In genomic region chr14:16233515-16233914, GRCm38 (mm10) we compare ENCODE assay signal across 27 mouse cellular contexts. TPM values are rescaled to one million over a fixed set of nuclear protein-coding genes. Genes with fewer than 3 reads are reported as not detected.
A peak's percentile ranks its signal among the peaks of the same experiment; 100 is the strongest.
DNase-seq lines count a peak whose midpoint lies in the region; ATAC-seq lines count a peak whose summit lies in the region.
"Had no signal": no experiment of that assay in that cellular context is flagged by ENCODE, and none has a peak within 500 bp of the region (broad histone marks: within the 10 kb centered on the region; RNA-seq: fewer than 3 reads in every experiment).

No protein-coding gene starts in this region.

- 16% methylated on average over 1 of the region's 1 CpGs for WGBS in forebrain, embryonic 15.5 days
- 9% methylated on average over 1 of the region's 1 CpGs for WGBS in forebrain, embryonic 14.5 days
- WGBS in hindbrain, embryonic 15.5 days = 27% methylated on average over 1 of the region's 1 CpGs
- WGBS in hindbrain, embryonic 11.5 days = 35% methylated on average over 1 of the region's 1 CpGs
- 14% methylated on average over 1 of the region's 1 CpGs for WGBS in midbrain, embryonic 16.5 days
- WGBS in midbrain, embryonic 15.5 days = 35% methylated on average over 1 of the region's 1 CpGs

- H3K4me2 ChIP-seq in forebrain, embryonic 15.5 days (replicated peaks) = no peak overlapping the region
- H3K4me2 ChIP-seq in forebrain, embryonic 14.5 days (ENCODE audit: low read length) = no peak overlapping the region
- H3K4me2 ChIP-seq in hindbrain, embryonic 15.5 days = no peak overlapping the region
- no peak overlapping the region for H3K4me2 ChIP-seq in hindbrain, embryonic 11.5 days (replicated peaks; ENCODE audit: low read depth, low read length)
- H3K4me2 ChIP-seq in midbrain, embryonic 16.5 days (ENCODE audit: low read length) = no peak overlapping the region
- no peak overlapping the region for H3K4me2 ChIP-seq in midbrain, embryonic 15.5 days
- H3K4me2 ChIP-seq: embryonic facial prominence, embryonic 12.5 days; embryonic facial prominence, embryonic 15.5 days; heart, embryonic 12.5 days; heart, embryonic 15.5 days; hindbrain, embryonic 14.5 days had no signal

- peaks cover 6% of the 10 kb centered on the region for H3K4me1 ChIP-seq in forebrain, embryonic 15.5 days
- H3K4me1 ChIP-seq in forebrain, embryonic 14.5 days (ENCODE audit: control insufficient read depth, insufficient read depth, low read length) = no peaks in the 10 kb centered on the region
- H3K4me1 ChIP-seq in hindbrain, embryonic 15.5 days (replicated peaks) = peaks cover 3% of the 10 kb centered on the region; the same call in 1 of the 2 replicates
- H3K4me1 ChIP-seq in hindbrain, embryonic 11.5 days (replicated peaks; ENCODE audit: control insufficient read depth, insufficient read depth, low read length) = no peaks in the 10 kb centered on the region
- H3K4me1 ChIP-seq in midbrain, embryonic 16.5 days (ENCODE audit: control insufficient read depth, insufficient read depth, low read length) = no peaks in the 10 kb centered on the region
- no peaks in the 10 kb centered on the region for H3K4me1 ChIP-seq in midbrain, embryonic 15.5 days
- H3K4me1 ChIP-seq: embryonic facial prominence, embryonic 12.5 days; embryonic facial prominence, embryonic 15.5 days; heart, embryonic 12.5 days; heart, embryonic 15.5 days; hindbrain, embryonic 10.5 days had no signal

- H3K27me3 ChIP-seq in forebrain, embryonic 15.5 days = no peaks in the 10 kb centered on the region
- no peaks in the 10 kb centered on the region for H3K27me3 ChIP-seq in forebrain, embryonic 14.5 days (replicated peaks; ENCODE audit: control insufficient read depth, insufficient read depth, low read length)
- no peaks in the 10 kb centered on the region for H3K27me3 ChIP-seq in hindbrain, embryonic 15.5 days
- H3K27me3 ChIP-seq in hindbrain, embryonic 11.5 days (ENCODE audit: control insufficient read depth, insufficient read depth, low read length) = no peaks in the 10 kb centered on the region
- no peaks in the 10 kb centered on the region for H3K27me3 ChIP-seq in midbrain, embryonic 16.5 days (ENCODE audit: control insufficient read depth, insufficient read depth, low read depth, low read length)
- H3K27me3 ChIP-seq in midbrain, embryonic 15.5 days (replicated peaks) = no peaks in the 10 kb centered on the region
- H3K27me3 ChIP-seq: embryonic facial prominence, embryonic 12.5 days; embryonic facial prominence, embryonic 15.5 days; heart, embryonic 12.5 days; heart, embryonic 15.5 days had no signal

- no peak overlapping the region for H3K9ac ChIP-seq in forebrain, embryonic 15.5 days (replicated peaks)
- H3K9ac ChIP-seq in forebrain, embryonic 14.5 days (ENCODE audit: low read length) = no peak overlapping the region
- no peak overlapping the region for H3K9ac ChIP-seq in hindbrain, embryonic 15.5 days
- no peak overlapping the region for H3K9ac ChIP-seq in hindbrain, embryonic 11.5 days (ENCODE audit: low read depth, low read length)
- H3K9ac ChIP-seq in midbrain, embryonic 16.5 days (ENCODE audit: low read depth, low read length) = no peak overlapping the region
- no peak overlapping the region for H3K9ac ChIP-seq in midbrain, embryonic 15.5 days
- H3K9ac ChIP-seq: embryonic facial prominence, embryonic 12.5 days; embryonic facial prominence, embryonic 15.5 days; heart, embryonic 12.5 days; heart, embryonic 15.5 days; hindbrain, embryonic 14.5 days had no signal

- ATAC-seq in forebrain, embryonic 15.5 days (replicated peaks) = no peak
- ATAC-seq in forebrain, embryonic 14.5 days = no peak
- ATAC-seq in hindbrain, embryonic 15.5 days (ENCODE audit: low FRiP score, low read depth) = no peak; the same call in 1 of the 2 replicates
- no peak for ATAC-seq in hindbrain, embryonic 11.5 days (ENCODE audit: low FRiP score)
- peak; percentile 39; the same call in 1 of the 2 replicates for ATAC-seq in midbrain, embryonic 16.5 days
- ATAC-seq in midbrain, embryonic 15.5 days (replicated peaks) = no peak
- ATAC-seq in erythroid progenitor cell, adult 5-6 weeks (replicated peaks; ENCODE audit: low FRiP score, poor library complexity, severe bottlenecking) = no peak
- ATAC-seq: inflammation-experienced regulatory T-cells, adult 6 months; intestine, embryonic 16.5 days; Patski had no signal

- H3K27ac ChIP-seq in forebrain, embryonic 15.5 days (replicated peaks) = peak overlapping the region; percentile 40; the same call in 1 of the 2 replicates
- H3K27ac ChIP-seq in forebrain, embryonic 14.5 days (ENCODE audit: low read depth, low read length) = no peak overlapping the region
- peak overlapping the region; percentile 38; the same call in 1 of the 2 replicates for H3K27ac ChIP-seq in hindbrain, embryonic 15.5 days (replicated peaks)
- no peak overlapping the region for H3K27ac ChIP-seq in hindbrain, embryonic 11.5 days (ENCODE audit: low read depth, low read length)
- H3K27ac ChIP-seq in midbrain, embryonic 16.5 days (ENCODE audit: low read length) = no peak overlapping the region
- H3K27ac ChIP-seq in midbrain, embryonic 15.5 days = no peak overlapping the region
- H3K27ac ChIP-seq: embryonic facial prominence, embryonic 12.5 days; embryonic facial prominence, embryonic 15.5 days; heart, embryonic 15.5 days; hindbrain, embryonic 10.5 days; hindbrain, embryonic 14.5 days had no signal

- no peak overlapping the region for H3K4me3 ChIP-seq in forebrain, embryonic 15.5 days
- H3K4me3 ChIP-seq in forebrain, embryonic 14.5 days (ENCODE audit: low read depth, low read length) = no peak overlapping the region
- no peak overlapping the region for H3K4me3 ChIP-seq in hindbrain, embryonic 15.5 days
- no peak overlapping the region for H3K4me3 ChIP-seq in hindbrain, embryonic 11.5 days (ENCODE audit: low read depth, low read length)
- H3K4me3 ChIP-seq in midbrain, embryonic 16.5 days (ENCODE audit: low read depth, low read length) = no peak overlapping the region
- H3K4me3 ChIP-seq in midbrain, embryonic 15.5 days = no peak overlapping the region
- H3K4me3 ChIP-seq: embryonic facial prominence, embryonic 12.5 days; embryonic facial prominence, embryonic 15.5 days; heart, embryonic 12.5 days; heart, embryonic 15.5 days; hindbrain, embryonic 10.5 days had no signal

- no peak for DNase-seq in forebrain, embryonic 14.5 days (ENCODE audit: low spot score)
- DNase-seq in hindbrain, embryonic 11.5 days (ENCODE audit: low spot score) = no peak
- DNase-seq: adrenal gland, postnatal 10 days; adrenal gland, postnatal 36 days; cerebellum, adult 11 months; cerebellum, adult 2 months; cerebellum, adult 9-11 months; cerebellum, postnatal 25 days; gastrocnemius, postnatal 25 days; heart, adult 18-20 months; heart, postnatal 10 days; heart, postnatal 36 days had no signal

- H3K36me3 ChIP-seq in forebrain, embryonic 15.5 days = no peaks in the 10 kb centered on the region
- no peaks in the 10 kb centered on the region for H3K36me3 ChIP-seq in forebrain, embryonic 14.5 days (ENCODE audit: control insufficient read depth, insufficient read depth, low read length)
- no peaks in the 10 kb centered on the region for H3K36me3 ChIP-seq in hindbrain, embryonic 15.5 days
- H3K36me3 ChIP-seq in hindbrain, embryonic 11.5 days (ENCODE audit: control insufficient read depth, insufficient read depth, low read length) = no peaks in the 10 kb centered on the region
- no peaks in the 10 kb centered on the region for H3K36me3 ChIP-seq in midbrain, embryonic 16.5 days (ENCODE audit: control insufficient read depth, insufficient read depth, low read length)
- H3K36me3 ChIP-seq in midbrain, embryonic 15.5 days (replicated peaks) = no peaks in the 10 kb centered on the region
- H3K36me3 ChIP-seq: embryonic facial prominence, embryonic 12.5 days; embryonic facial prominence, embryonic 15.5 days; G1E; heart, embryonic 12.5 days; heart, embryonic 15.5 days; hindbrain, embryonic 10.5 days had no signal

- no peaks in the 10 kb centered on the region for H3K9me3 ChIP-seq in forebrain, embryonic 15.5 days
- 0 out of 2 replicates have a peak, but pooled peaks cover 4% of the 10 kb centered on the region for H3K9me3 ChIP-seq in forebrain, embryonic 14.5 days (replicated peaks; ENCODE audit: control insufficient read depth, low read length)
- no peaks in the 10 kb centered on the region for H3K9me3 ChIP-seq in hindbrain, embryonic 15.5 days
- no peaks in the 10 kb centered on the region for H3K9me3 ChIP-seq in hindbrain, embryonic 11.5 days (ENCODE audit: control insufficient read depth, low read length)
- H3K9me3 ChIP-seq in midbrain, embryonic 16.5 days (replicated peaks; ENCODE audit: control insufficient read depth, low read length, poor library complexity, severe bottlenecking) = no peaks in the 10 kb centered on the region
- no peaks in the 10 kb centered on the region for H3K9me3 ChIP-seq in midbrain, embryonic 15.5 days
- H3K9me3 ChIP-seq: embryonic facial prominence, embryonic 12.5 days; embryonic facial prominence, embryonic 15.5 days; heart, embryonic 15.5 days had no signal

RNA-seq across cellular contexts. Expression of gene Ngly1, which starts 15.6 kb away (rescaled TPM):
- polyA plus RNA-seq in forebrain, embryonic 15.5 days (2015; fragmentation: Nextera tagmentation; extraction: Ambion mirVana) = 26.0 and 26.4 TPM in 2 replicates
- polyA plus RNA-seq in forebrain, embryonic 14.5 days (2014; fragmentation: Nextera tagmentation; extraction: Ambion mirVana) = 30.9 and 34.9 TPM in 2 replicates
- polyA plus RNA-seq in hindbrain, embryonic 15.5 days (2015; fragmentation: Nextera tagmentation; extraction: Ambion mirVana) = 27.5 and 28.3 TPM in 2 replicates
- polyA plus RNA-seq in hindbrain, embryonic 11.5 days (2014; fragmentation: Nextera tagmentation; extraction: Ambion mirVana) = 23.0 and 24.3 TPM in 2 replicates
- 24.6 and 26.1 TPM in 2 replicates for polyA plus RNA-seq in midbrain, embryonic 16.5 days (2015; fragmentation: Nextera tagmentation; extraction: Ambion mirVana)
- polyA plus RNA-seq in midbrain, embryonic 15.5 days (2015; fragmentation: Nextera tagmentation; extraction: Ambion mirVana) = 25.4 and 26.0 TPM in 2 replicates
- total RNA-seq in erythroid progenitor cell, adult 5-6 weeks (2015; ENCODE audit: low replicate concordance) = 58.3 and 68.8 TPM in 2 replicates
- total RNA-seq in erythroid progenitor cell, adult 5-6 weeks (2017; ENCODE audit: low replicate concordance) = 30.8 and 40.6 TPM in 2 replicates

RNA-seq across cellular contexts. Expression of gene Oxsm, which starts 16.1 kb away (rescaled TPM):
- polyA plus RNA-seq in forebrain, embryonic 15.5 days (2015; fragmentation: Nextera tagmentation; extraction: Ambion mirVana) = 1.7 and 1.9 TPM in 2 replicates
- 0.96 and 1.1 TPM in 2 replicates for polyA plus RNA-seq in forebrain, embryonic 14.5 days (2014; fragmentation: Nextera tagmentation; extraction: Ambion mirVana)
- 2.3 and 2.4 TPM in 2 replicates for polyA plus RNA-seq in hindbrain, embryonic 15.5 days (2015; fragmentation: Nextera tagmentation; extraction: Ambion mirVana)
- polyA plus RNA-seq in hindbrain, embryonic 11.5 days (2014; fragmentation: Nextera tagmentation; extraction: Ambion mirVana) = 1.2 and 1.8 TPM in 2 replicates
- polyA plus RNA-seq in midbrain, embryonic 16.5 days (2015; fragmentation: Nextera tagmentation; extraction: Ambion mirVana) = 2.5 and 2.8 TPM in 2 replicates
- 1.9 and 2.1 TPM in 2 replicates for polyA plus RNA-seq in midbrain, embryonic 15.5 days (2015; fragmentation: Nextera tagmentation; extraction: Ambion mirVana)
- total RNA-seq in erythroid progenitor cell, adult 5-6 weeks (2015; ENCODE audit: low replicate concordance) = 1.1 and 1.3 TPM in 2 replicates
- 4.0 and 6.0 TPM in 2 replicates for total RNA-seq in erythroid progenitor cell, adult 5-6 weeks (2017; ENCODE audit: low replicate concordance)

Comparison
In these comparisons a context has a peak if more than half of its experiments do, and no peak if none do; other contexts are left out.
1. H3K27ac ChIP-seq: peak in forebrain, embryonic 15.5 days (single experiment) and hindbrain, embryonic 15.5 days (single experiment); none in forebrain, embryonic 14.5 days (single experiment), hindbrain, embryonic 11.5 days (single experiment), midbrain, embryonic 16.5 days (single experiment) and midbrain, embryonic 15.5 days (single experiment).